Mouse (Mus musculus) testis, adult 2 months (tissue): ENCODE measurements around the gene Mxra7. TPM values are rescaled to one million over a fixed set of nuclear protein-coding genes. Genes with fewer than 3 reads are reported as not detected.
A peak's percentile ranks its signal among the peaks of the same experiment; 100 is the strongest.

ENCODE experiments used
- H3K27ac ChIP-seq: fragments of 200-500 bp; 2 replicates; pipeline ENCODE4 v1.5.1; 2012; ENCODE audit warnings: low read depth, low read length; ENCODE audit not compliant: control insufficient read depth, insufficient read depth
- H3K27me3 ChIP-seq: fragments of 200-500 bp; 2 replicates; pipeline ENCODE4 v1.6.1; 2012; ENCODE audit warnings: mild to moderate bottlenecking, low read length, moderate library complexity; ENCODE audit not compliant: control insufficient read depth, insufficient read depth
- H3K36me3 ChIP-seq: fragments of 200-500 bp; 2 replicates; pipeline ENCODE4 v1.6.1; 2012; ENCODE audit warnings: mild to moderate bottlenecking, low read length; ENCODE audit not compliant: control insufficient read depth, insufficient read depth
- H3K4me1 ChIP-seq: fragments of 200-500 bp; 2 replicates; pipeline ENCODE4 v1.6.1; 2012; ENCODE audit warnings: low read length; ENCODE audit not compliant: control insufficient read depth, insufficient read depth
- H3K4me3 ChIP-seq: fragments of 200-500 bp; 2 replicates; pipeline ENCODE4 v1.5.1; 2012; ENCODE audit warnings: low read depth, mild to moderate bottlenecking, low read length, moderate library complexity, mixed read lengths; ENCODE audit not compliant: control insufficient read depth
- CTCF ChIP-seq: fragments of 200-500 bp; IDR thresholded peaks from 2 replicates; pipeline ENCODE4 v1.5.1; 2012; ENCODE audit warnings: low read depth, mild to moderate bottlenecking, inconsistent platforms, low read length, moderate library complexity; ENCODE audit not compliant: control insufficient read depth, insufficient read depth, insufficient replicate concordance
- POLR2A ChIP-seq: fragments of 200-500 bp; IDR thresholded peaks from 2 replicates; pipeline ENCODE4 v1.6.1; 2012; ENCODE audit warnings: low read depth, mild to moderate bottlenecking, inconsistent platforms, low read length, moderate library complexity; ENCODE audit not compliant: control insufficient read depth
- polyA plus RNA-seq: library from polyadenylated mRNA; depleted of rRNA; stranded (reverse); fragments of >200 nt; gene quantifications from 2 replicates; pipeline ENCODE4 v1.2.3, GENCODE M21; 2012; rRNA removed

Gene Mxra7
- 8.2 and 8.9 TPM in 2 replicates for polyA plus RNA-seq

GRCm38 (mm10) chr11:116827534-116828165 is at the start of gene Mxra7:
TSS of gene Mxra7 (minus strand) at chr11:116828046.
- no peaks in the 10 kb centered on the region for H3K27me3 ChIP-seq
- no peaks in the 10 kb centered on the region for H3K36me3 ChIP-seq
- H3K4me1 ChIP-seq: peaks cover 20% of the 10 kb centered on the region
- H3K4me3 ChIP-seq: peak within 1 kb of the TSS; percentile 78
- peak within 1 kb of the TSS; percentile 73 for H3K27ac ChIP-seq
- no peak for TF ChIP-seq CTCF
- TF ChIP-seq POLR2A: peak; percentile 65; the same call in 1 of the 2 replicates

GRCm38 (mm10) chr11:116873987-116874386 is 46.1 kb upstream of the Mxra7 start:
- Histone ChIP-seq H3K4me1 (no peaks in the 10 kb centered on the region), H3K36me3 (peaks cover 3% of the 10 kb centered on the region), H3K4me3 (no peak overlapping the region), H3K27ac (no peak overlapping the region), H3K27me3 (no peaks in the 10 kb centered on the region)
- no peak for TF ChIP-seq CTCF
- TF ChIP-seq POLR2A: no peak

GRCm38 (mm10) chr11:116871538-116871937 is 43.7 kb upstream of the Mxra7 start:
- Histone ChIP-seq H3K27ac (no peak overlapping the region), H3K27me3 (no peaks in the 10 kb centered on the region), H3K4me1 (no peaks in the 10 kb centered on the region), H3K36me3 (peaks cover 6% of the 10 kb centered on the region), H3K4me3 (no peak overlapping the region)
- TF ChIP-seq CTCF: no peak
- TF ChIP-seq POLR2A: no peak

- H3K4me1 ChIP-seq: no peaks in the 10 kb centered on the region
- H3K36me3 ChIP-seq: peaks cover 8% of the 10 kb centered on the region
- H3K27ac ChIP-seq: no peak overlapping the region
- no peak overlapping the region for H3K4me3 ChIP-seq
- TF ChIP-seq CTCF: no peak
- TF ChIP-seq POLR2A: no peak
- H3K27me3 ChIP-seq: no peaks in the 10 kb centered on the region
These were observed 41.8 kb upstream of the Mxra7 start for GRCm38 (mm10) chr11:116869641-116870040.

GRCm38 (mm10) chr11:116869223-116869622 is 41.4 kb upstream of the Mxra7 start:
- Histone ChIP-seq H3K4me1 (no peaks in the 10 kb centered on the region), H3K36me3 (peaks cover 8% of the 10 kb centered on the region), H3K27me3 (no peaks in the 10 kb centered on the region), H3K4me3 (no peak overlapping the region), H3K27ac (no peak overlapping the region)
- TF ChIP-seq POLR2A: no peak
- TF ChIP-seq CTCF: no peak

GRCm38 (mm10) chr11:116868129-116868528 is 40.3 kb upstream of the Mxra7 start:
- Histone ChIP-seq H3K27me3 (no peaks in the 10 kb centered on the region), H3K36me3 (peaks cover 9% of the 10 kb centered on the region), H3K4me1 (no peaks in the 10 kb centered on the region), H3K4me3 (no peak overlapping the region), H3K27ac (no peak overlapping the region)
- TF ChIP-seq CTCF (no peak), POLR2A (no peak)

GRCm38 (mm10) chr11:116865945-116866585 is 38.2 kb upstream of the Mxra7 start:
- Histone ChIP-seq H3K4me3 (peak overlapping the region; percentile 40), H3K27me3 (no peaks in the 10 kb centered on the region), H3K36me3 (peaks cover 7% of the 10 kb centered on the region), H3K4me1 (no peaks in the 10 kb centered on the region), H3K27ac (no peak overlapping the region)
- no peak for TF ChIP-seq CTCF
- TF ChIP-seq POLR2A: no peak
